Mouse (Mus musculus) testis, postnatal 14 days (tissue): ENCODE data around the gene Syt17.

Source experiments
- DNase-seq: peaks from one replicate; pipeline ENCODE4 v3.0.0; 2021; ENCODE audit warnings: low spot score

Gene Syt17

DNA sequence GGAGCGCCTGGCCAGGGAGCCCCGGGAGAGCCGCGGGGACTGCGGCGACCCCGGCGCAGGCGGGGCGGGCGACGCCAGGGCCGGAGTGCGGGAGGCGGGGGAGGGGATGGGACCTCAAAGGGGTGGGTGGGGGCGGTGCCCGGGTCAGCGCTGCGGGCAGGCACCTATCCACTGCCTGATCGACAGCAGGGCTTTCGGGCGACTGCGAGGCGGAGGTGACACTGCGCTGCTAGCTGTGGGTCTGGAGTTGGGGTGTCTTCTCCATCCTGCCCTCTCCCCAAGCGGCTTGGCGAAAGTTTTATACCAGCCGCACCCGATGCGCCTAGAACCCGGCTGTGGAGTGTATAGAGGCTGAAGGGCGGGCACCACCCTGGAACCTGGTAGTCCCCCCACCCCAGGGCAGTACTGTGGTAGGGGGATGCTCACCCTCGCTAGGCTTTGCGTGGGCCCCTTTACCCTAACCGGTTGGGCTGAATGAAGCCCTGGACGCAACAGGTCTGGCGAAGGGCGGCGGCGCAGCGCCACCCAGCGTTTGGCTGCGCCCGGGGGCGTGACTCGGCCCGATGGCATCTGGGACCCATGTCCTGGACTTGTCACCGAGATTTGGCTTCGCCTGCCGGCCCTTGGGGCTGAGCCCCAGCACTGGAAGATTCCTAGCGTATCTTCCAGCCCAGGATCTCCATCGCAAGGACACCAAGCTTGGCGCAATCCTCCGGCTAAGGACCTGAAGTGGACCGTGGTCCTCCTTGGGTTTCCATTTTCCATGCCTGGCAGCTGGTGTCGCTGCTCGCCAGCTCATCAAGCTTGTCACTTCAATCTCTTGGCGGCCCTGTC lies at the start of gene Syt17:
TSS of gene Syt17 (minus strand) at position 89 of the 834 bp plus-strand sequence.
- peak; percentile 62 for DNase-seq

DNA sequence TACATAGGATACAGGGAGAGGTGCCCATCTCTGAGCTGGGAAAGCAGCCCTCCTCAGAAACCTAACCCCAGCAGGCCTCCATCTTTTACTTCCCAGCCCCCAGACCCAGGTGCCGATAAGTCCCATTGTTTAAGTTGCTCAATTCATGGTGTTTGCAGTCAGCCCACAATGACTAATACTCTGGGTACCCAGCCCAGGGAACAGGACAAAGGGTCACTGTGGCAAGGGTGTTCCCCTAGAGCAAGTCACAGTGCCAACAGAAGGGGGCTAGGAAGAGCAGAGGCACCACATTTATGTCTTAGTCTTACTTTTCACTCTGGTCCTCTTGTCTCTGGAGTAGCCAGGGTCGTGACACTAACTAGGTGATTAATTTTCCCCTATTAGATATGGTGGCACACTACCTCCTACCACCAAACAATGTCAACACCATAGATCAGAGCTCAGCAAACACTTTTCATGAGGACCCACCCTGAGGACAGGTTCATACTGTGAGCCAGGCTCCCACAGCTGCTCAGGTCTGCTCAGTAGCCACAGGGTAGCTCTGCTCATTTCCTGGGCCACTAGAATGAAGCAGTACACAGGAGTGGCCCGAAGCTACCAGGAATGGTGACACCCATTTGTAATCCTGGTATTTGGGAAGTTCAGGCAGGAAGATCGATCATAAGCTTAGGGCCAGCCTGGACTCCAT lies 47.0 kb upstream of the Syt17 start:
- DNase-seq, result no peak

DNA sequence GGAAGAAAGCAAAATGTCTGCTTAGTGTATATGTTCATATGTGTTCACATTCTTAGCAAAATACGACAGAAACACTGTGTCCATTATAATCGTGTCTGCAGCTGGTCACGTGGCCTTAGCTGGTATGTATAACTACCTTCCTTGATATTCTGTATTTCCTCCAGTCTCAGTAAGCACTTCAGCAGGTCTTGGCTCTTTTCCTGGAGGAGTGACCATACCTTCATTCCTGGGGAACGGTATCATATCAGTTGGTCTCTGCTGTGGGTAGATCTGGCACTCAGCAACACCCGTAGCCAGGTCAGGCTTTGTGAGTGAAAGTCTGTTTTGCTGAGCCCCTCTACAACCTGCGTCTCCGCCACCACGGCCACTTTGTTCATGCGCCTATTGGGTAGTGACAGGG lies 45.9 kb upstream of the Syt17 start:
- no peak for DNase-seq

DNA sequence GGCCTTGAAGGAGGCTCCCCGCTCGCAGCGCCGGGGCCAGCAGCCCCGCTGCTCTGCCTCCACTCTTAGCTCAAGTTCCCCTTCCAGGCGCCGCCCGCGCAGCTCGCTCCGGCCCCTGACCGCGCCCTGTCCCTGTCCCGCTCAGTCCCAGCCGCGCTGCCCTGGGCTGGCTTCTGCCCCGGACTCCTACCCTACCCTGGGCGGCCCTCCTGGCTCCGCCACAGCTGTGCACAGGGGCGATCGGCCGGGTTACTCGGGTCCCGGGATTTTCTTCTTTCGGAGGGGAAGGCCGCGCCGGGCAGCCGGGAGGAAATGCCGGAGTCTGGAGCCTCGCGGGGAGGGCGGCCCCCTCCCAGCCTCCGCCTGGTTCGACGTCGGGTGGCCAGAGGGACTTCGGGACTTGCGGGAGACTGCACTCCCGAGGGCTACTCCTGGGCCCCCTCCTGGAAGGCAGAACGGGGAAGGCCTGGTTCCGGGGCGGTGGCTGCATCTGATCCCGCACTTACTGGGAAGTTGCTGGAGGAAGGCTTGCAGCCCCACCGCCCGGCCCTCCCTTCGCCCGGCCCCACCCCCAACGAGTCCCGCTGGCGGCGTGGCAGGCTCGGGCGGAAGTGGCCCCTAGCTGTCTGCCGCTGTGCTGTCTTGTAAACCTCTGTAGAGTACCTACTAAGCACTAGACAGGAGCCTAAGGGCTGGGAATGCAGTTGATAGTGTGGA lies 43.6 kb upstream of the Syt17 start, which contains the start of gene Itpripl2:
TSS of gene Itpripl2 (minus strand) at position 545 of the 717 bp plus-strand sequence.
- peak; percentile 63 for DNase-seq

DNA sequence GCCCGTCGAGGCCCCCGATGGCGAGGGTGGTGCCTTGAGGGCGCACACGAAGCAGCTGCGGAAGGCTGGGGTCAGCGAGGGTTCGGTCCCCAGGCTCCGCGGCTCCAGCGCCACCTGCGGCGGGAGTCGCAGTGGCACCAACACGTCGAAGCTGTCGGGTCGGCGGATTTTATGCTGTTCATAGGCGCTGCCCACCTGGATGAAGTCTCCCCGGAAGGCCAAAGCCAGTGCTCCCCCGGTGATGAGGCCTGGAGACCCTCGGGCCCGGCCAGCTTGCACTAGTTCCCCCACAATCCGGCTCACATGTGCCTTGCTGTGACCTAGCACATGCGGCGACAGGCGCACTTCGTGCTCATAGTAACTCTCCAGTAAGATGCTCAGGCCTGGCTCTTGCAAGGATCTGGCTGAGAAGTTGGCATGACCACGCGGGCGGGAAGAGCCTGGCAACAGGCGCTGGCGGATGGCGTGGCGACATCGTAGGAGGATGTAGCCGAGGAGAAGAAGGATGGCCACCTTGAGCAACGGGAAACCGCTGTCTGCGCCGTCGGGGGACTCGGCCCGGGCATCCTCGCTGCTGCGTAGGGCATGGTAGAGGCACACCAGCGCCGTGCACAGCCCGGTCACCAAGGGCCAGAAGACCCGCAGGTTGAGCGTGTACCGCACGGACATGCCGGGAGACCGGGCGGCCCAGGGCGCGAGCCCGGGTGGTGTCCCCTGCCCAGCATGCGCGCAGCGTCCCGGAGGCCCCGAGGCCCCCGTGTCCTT lies 42.8 kb upstream of the Syt17 start:
- DNase-seq, result peak; percentile 7

DNA sequence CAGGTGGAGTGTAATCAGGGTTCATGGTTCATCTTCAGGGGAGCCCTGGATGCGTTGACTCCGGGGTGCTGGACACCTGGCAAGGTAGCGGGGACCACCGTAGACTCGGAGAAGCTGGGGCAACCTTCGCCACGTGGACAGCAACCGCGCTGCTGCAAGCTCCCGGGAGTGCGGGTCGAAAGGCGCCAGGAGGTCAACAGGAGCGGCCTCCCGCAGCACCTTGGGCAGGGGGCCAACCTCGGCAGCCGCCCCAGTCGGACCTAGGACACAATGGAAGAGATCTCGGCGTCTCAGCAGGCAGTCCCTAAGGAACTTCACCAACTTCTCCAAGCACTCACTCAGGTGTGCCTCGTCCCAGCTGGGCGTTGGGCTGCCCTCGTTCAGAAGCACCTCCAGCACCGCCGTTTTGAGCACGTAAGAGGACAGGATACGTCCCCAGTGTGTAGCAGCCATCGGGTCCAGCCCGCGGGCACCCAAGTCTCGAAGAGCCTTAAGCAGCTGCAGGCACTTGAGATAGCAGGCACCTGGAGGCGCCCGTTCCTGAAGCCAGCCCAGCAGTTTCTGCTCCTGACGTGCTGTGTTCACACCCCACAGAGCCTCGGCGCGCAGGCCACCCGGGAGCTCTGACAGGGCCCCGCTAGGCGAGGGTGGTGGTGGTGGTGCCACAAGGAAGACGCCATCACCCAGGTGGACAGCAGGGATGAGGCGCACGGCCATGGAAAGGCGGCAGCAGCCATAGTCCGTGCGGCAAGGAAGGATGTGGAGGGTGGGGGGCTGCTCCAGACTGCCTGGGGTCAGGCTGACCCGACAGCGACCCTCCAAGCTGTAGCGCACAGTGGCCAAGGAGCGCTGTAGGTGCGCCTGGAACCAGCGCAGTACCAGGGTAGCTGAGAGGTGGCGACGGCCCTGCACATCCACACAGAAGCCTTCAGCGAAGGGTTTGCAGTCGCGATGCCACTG lies 42.0 kb upstream of the Syt17 start:
- no peak for DNase-seq

DNA sequence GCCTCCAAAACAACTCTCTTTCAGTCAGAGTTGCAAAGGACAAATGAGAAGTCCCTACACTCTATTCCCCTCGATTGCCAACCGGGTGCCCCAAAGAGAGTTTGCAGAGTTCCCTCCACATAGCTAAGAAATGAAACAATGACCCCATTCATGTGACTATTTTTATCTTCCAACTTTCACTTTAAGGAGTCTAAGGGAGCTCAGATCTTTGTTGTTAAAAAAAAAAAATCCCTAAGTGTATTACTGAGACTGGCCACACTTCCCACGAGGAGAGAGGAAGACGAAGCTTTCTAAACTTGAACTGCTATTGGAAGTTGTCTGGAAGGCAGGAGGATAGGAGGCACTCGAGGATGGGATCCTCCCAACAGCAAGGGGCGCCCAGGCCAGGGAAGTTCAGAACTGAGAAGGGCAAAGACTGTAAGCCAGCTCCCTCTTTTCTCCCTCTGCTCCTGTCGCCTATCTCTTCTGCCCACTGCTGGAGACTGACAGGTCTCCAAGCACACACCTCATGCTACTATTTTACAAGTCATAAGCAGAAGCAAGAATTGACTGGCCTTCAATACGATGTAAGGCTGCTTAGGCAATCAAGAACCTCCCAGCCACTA lies 40.1 kb upstream of the Syt17 start:
- no peak for DNase-seq

DNA sequence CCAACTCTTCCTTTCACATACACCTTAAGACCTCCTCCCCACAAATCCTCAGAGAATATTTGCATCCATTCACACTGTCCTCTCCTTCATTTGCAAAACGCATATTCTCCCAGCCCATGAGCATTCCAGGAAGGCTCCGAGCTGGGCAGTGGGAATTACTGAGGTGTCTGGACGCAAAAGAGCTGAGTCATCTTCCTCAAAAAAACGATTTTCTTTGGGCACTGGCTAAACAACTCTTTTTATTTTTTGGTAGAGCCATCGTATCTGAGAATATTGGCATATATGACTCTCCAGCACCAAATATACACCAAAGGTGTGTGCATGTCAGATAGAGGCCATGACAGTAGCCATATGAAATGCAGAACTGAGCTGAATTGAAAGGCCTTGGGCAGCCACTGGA lies 38.9 kb upstream of the Syt17 start:
- no peak for DNase-seq

DNA sequence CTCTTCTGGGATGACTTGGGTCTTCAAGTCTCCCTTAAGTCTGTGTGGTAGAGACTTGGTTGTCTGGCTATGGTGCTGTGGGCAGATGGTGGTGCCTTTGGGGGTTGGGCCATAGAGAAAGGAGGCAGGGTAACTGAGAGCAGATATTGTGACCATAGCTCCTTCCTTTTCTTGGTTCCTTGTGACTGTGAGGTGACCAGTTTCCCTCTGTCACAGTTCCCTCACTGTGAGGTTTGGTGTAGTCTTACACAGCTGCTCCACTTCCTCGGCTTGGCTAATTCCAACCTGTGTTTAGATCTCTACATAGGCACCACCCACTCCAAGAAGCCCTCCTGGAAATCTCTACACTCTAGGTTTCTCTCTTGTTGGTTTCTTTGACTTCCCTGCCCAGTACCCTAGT lies 36.0 kb upstream of the Syt17 start:
- no peak for DNase-seq

DNA sequence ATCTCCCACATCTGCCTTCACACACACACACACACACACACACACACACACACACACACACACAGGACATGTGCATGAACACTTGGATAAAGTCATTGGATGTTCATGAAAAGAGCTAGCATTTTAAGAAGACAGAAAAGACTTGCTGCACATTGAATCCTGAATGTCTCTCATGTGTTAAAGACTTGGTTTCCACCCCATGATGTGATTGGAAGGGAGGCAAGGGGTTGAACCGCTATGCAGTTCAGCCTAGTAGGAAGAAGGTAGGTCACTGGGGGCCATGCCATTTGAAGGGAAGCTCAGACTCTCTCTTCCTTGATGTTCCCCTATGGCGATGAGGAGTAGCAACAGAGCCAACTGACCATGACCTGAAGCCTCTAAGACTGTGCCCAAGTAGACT lies 34.0 kb upstream of the Syt17 start:
- DNase-seq, result no peak

DNA sequence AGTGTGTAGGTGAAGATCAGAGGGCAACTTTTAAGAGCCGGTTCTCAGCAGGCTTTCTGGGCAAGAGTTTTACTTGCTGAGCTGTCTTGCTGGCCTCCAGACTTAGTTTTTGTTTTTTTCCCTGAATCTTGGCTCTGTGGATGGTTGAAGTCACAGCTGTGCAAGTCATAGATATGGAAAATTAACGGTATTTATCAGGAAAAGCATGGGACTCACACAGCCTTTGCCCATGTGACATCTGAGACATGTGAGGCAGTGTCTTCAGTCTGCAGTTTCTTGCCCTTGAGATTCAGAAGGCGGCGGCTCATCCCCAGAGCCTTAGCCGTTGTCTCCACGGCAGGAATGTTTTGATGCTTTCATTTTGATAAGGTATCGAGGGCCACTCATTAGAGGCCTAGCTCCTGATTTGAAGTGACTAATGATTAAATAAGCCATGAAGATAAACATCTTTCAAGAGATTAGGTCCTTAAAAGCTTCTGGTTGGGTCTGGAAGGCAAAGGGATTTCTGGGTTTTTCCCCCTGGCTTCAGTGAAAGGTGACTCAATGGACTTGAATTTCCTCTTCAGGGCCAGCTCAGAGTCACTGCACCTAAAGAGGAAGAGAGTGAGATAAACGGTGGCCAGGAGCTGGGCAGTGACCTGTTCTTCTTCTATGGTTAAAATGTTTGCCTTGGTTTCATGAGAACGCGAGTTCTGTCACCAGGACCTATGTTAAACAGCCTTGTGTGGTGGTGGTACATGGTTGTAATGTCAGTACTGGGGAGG lies 33.2 kb upstream of the Syt17 start:
- DNase-seq, result no peak

DNA sequence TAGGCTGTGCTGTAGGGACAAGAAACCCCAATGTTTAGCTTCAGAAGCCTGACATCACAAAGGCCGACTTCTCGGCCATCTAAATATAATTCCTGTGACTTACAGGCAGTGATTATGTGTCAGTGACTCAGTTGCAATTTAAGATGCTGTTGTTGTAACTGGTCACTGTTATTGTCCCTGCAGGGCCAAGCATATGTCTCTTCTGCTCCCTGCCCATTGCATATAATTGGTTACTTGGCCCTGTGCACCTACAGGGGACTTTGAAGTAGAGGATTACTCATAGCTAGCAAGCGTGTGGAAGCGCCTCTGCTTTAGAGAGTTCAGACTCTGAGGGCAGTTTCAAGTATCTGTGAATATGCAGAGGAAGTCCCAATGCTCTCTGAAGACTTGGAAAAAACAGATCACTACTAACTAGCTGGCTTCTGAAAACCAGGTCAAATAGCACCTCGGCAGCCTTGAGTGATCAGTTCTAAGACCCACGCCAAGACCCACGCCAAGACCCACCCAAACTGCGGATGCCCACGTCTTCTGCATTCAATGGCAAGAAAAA lies 32.2 kb upstream of the Syt17 start:
- DNase-seq, result no peak

DNA sequence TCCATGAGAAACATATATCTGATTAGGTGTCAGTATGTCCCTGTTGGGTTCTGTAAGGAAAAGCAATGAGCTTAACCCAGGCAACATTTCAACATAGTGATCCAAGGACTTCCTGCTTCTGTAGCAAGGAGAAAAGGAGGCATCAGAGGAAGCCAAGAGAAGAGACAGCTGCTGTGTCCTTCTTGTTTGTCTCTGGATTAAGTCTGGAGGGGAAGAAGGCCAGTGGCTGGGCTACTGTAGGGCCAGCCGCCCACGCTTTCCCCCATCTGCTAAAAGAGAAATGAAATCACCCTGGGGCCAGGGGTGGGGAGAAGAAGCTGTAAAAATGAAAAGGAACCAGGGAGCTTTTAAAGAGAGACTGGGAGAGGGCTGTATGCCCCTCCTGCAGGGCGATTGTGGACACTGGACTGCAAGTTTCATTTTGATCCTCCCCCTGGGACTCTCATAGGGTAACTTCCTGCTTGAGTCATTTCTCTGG lies 30.9 kb upstream of the Syt17 start:
- DNase-seq, result peak; percentile 19

DNA sequence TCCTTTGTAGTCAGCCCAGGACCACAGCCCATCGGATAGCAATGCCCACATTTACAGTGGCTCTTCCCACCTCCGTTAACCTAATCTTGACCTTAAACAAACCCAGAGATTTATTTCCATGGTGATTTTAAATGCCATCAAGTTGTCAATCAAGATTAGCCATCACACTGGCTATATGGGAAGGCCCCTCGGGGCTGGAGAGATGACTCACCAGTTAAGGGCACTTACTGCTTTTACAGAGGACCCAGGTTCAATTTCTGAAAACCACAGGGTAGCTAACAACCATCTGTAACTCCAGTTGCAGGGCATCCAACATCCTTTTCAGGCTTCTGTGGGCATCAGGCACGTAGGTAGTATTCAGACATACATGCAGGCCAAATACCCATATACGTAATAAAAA lies 28.4 kb upstream of the Syt17 start:
- DNase-seq, result no peak

DNA sequence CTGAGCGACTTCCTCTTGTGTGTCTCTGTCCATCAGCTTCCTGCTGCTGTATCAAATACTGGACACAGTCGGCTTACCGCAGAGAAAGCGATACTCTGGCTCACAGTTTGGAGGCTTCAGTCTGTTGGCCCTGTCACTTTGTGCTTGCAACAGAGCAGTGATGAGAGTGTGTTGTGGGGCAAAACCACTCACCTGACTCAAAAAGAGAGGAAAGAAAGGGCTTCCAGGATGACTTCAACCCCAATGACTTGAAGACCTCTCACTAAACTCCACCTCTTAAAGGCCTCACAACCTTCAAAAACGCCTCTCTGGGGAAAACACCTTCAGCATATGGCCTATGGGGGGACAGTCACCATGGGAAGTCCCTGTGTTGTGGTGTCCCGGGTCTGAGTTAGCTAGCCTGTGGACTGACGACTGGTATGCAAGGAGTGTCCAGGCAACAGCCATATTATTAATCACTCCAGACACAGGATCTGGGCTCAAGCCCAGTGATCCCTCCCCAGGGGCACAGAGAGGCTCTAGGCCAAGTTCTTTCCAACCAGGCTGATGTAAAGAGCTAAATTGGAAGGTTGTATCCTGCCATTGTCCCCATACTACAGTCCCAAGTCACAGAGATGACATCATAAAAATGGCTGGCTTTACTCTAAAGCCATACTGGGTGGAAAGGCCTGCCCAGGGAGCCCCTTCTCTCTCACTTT lies 27.1 kb upstream of the Syt17 start:
- DNase-seq, result no peak

DNA sequence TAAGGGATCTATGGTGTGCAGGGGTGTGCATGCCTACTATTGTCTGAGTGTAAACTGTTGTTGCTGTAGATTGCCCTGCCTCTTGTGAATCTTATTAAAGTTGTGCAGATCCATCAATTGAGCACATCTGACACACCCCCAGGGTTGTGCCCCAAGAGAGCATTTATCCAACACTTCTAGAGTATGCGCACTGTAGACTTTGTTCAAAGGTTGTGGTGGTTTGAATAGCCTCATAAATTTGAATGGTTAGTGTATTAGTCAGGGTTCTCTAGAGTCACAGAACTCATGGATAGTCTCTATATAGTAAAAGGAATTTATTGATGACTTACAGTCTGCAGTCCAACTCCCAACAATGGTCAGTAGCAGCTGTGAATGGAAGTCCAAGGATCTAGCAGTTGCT lies 24.9 kb upstream of the Syt17 start:
- DNase-seq, result no peak

DNA sequence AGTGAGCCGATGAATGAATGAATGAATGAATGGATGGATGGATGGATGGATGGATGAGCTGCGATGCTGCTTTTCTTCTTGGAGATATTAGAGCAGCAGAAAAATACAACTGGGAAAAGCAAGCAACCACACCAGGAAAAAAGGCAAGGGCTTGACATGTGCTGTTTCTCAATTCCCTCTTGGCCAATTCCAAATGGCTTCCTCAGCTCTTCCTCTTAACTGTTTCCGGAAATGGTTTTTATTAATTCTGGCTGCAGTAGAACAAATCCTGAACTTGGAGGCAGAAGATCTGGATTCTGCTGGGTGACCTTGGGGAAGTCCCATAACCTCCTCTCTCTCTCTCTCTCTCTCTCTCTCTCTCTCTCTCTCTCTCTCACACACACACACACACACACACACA lies 20.0 kb upstream of the Syt17 start:
- no peak for DNase-seq

DNA sequence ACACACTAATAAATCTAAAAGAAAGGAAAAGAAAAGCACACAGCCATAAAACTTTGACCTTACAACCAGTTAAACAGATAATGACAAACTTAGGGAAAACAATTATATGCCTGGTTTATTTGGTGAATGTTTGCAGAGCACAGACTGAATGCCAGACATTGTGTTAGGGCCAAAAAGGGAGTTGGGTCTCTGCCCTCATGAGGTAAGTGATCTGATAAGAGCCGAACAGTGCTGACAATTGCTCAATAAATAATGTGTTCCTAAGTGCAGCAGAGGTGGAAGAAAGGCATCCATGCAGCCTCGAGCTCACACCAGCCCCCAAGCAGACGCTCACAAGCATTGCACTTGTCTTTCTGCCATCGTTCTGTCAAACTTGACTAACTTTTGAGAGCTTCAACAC lies 16.4 kb upstream of the Syt17 start:
- no peak for DNase-seq
